Mouse (Mus musculus): ENCODE measurements around the gene March4.

The March4 gene

GRCm38 (mm10) chr1:72530516-72531196 is 6.1 kb downstream of the March4 start:
- no peak for DNase-seq (ENCODE audit: low read depth, low spot score)

DNA sequence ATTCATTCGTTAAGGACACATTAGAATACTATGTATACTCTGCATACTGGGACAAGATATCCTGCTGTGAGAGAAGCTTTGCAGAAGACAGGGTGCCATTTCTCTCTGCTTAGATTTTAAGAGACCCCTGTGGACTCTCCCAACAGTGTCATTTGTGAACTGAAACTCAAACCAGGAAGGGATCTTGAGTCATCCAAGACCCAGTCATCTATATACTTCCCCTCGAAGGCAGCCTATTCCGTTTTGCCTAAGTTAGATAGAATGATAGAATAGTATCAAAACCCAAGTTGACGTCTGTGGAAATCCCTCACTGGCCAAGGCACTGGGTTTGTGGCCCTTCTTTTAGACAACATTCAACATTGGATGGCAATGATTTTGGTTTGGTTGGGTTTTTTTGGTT is 7.5 kb downstream of the March4 start:
- no peak for DNase-seq (ENCODE audit: low read depth, low spot score)

DNA sequence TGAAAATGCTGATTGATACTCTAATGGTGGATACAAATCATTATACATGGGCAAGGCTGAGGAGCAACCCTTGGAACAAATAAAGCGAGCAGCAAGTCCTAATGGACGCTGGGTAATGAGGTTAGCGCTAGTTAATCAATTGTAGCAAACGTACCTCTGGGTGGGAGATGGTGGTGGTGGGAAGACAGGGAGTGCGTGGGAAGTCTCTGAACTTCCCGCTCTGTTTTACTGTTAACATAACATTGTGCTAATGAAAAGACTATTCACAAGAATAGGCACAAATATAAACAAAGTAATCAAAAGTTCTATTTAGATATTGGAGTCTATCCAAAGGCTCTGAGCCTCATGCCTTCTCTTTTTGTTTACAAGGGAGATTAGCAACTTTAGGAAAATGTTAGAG is 13.1 kb downstream of the March4 start:
- DNase-seq (ENCODE audit: low read depth, low spot score) = no peak

DNA sequence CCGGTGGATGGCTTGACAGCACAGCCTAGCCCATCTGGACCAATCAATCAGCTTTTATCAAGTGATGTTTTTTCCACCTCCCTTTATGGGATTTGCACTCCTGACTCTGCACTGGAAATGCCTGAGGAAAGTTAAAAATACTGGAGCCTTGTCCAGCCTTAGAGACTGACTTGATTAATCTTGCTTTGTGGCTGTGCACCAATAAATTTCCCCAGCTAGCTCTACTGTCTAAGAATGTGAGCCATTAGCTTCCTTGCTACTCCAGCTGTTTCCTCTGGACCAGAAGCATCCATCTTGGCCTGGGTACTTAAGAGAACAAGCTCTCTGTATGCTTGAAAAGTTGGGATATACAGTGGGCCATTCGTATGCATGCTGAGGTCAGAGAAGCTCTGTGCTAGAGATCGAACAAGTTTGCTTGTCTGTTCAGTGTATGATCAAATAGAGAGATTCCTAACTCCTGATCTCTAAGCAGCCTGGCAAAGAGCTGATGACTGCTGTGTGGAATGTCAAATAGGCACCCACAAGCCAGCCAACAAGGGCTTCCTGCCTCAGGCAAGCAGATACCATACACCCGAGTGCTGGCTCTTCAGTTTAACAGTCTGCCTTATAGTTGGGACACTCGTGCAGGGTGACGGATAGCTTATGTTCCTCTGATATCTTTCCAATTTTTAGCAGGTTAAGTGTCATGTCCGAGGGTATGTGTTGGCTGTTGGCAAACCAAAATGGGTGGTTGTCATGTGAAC is 25.8 kb downstream of the March4 start:
- no peak for DNase-seq (ENCODE audit: low read depth, low spot score)

DNA sequence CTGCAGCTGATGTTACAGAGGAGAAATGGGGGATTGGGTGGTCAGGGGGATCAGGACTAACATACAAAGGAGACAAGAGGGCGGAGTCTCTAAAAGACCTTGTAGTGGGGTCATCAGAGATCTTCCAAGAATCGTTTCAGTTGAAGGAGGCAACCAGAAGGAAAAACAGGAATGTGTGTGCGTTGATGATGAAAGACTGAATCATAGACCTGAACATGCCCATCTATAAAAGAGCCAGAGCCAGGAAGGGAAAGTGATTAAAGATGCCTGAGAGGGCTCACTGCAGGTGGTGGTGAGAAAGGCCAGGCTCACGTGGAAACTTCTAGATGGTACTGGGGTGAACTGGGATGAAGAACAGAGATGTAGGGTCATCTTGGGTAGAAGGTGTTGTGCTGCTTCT is 27.2 kb downstream of the March4 start:
- no peak for DNase-seq (ENCODE audit: low read depth, low spot score)

- no peak for DNase-seq (ENCODE audit: low read depth, low spot score)
Measured at GRCm38 (mm10) chr1:72507670-72508069, 29.1 kb downstream of the March4 start.

GRCm38 (mm10) chr1:72506202-72506601 is 30.5 kb downstream of the March4 start:
- DNase-seq (ENCODE audit: low read depth, low spot score) = no peak

GRCm38 (mm10) chr1:72497609-72498008 is 39.1 kb downstream of the March4 start:
- DNase-seq (ENCODE audit: low read depth, low spot score) = no peak

DNA sequence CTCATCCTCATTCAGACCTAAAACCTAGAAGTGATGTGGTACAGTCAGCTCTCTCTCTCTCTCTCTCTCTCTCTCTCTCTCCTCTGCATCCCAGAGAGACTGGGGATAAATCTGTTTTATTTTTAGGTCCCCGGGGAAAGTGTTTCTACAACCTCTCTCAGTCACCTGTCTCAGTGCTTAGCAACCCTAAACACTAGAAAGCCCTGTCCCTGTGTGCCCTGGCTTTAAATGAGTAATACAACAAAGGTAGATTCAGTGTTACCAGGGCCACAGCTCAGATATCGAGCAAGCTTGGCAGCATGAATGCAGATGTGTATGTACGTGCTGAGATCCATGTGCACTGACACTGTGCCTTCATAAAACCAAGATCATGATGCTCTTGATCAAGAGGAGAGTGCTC is 43.3 kb downstream of the March4 start:
- DNase-seq (ENCODE audit: low read depth, low spot score) = no peak

GRCm38 (mm10) chr1:72492666-72493065 is 44.1 kb downstream of the March4 start:
- DNase-seq (ENCODE audit: low read depth, low spot score) = no peak

- no peak for DNase-seq (ENCODE audit: low read depth, low spot score)
Measured at GRCm38 (mm10) chr1:72491307-72491706, 45.4 kb downstream of the March4 start.

DNA sequence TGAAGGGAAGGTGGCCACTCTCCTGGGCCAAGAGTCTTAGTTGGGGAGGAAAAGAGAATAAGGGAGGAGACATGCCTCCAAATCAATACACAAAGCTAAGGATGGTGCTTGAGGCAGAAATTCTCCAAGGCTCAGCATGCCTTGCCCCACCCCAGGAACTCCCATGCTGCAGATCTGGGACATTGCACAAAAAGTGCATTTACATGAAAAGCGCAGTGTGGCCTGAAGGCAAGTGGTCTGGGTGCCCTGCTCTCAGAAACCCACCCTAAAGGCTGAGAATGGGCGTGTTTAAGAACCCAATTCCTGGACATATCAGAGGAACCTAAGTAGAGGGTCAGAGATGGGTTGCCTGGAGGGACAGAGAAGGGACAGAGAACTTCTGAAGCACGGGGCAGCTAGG is 45.9 kb downstream of the March4 start:
- DNase-seq (ENCODE audit: low read depth, low spot score) = no peak

GRCm38 (mm10) chr1:72490193-72490592 is 46.5 kb downstream of the March4 start:
- no peak for DNase-seq (ENCODE audit: low read depth, low spot score)

- DNase-seq (ENCODE audit: low read depth, low spot score) = no peak
Measured at GRCm38 (mm10) chr1:72476594-72476993, 60.1 kb downstream of the March4 start.

DNA sequence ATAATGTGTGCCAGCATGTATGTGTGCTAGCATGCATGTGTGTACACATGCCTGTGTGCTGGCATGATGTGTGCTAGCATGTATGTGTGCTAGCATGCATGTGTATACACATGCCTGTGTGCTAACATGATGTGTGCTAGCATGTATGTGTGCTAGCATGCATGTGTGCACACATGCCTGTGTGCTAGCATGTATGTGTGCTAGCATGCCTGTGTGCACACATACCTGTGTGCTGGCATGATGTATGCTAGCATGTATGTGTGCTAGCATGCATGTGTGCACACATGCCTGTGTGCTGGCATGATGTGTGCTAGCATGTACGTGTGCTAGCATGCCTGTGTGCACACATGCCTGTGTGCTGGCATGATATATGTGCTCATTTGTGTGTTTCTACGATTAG is 67.7 kb downstream of the March4 start:
- no peak for DNase-seq (ENCODE audit: low read depth, low spot score)

DNA sequence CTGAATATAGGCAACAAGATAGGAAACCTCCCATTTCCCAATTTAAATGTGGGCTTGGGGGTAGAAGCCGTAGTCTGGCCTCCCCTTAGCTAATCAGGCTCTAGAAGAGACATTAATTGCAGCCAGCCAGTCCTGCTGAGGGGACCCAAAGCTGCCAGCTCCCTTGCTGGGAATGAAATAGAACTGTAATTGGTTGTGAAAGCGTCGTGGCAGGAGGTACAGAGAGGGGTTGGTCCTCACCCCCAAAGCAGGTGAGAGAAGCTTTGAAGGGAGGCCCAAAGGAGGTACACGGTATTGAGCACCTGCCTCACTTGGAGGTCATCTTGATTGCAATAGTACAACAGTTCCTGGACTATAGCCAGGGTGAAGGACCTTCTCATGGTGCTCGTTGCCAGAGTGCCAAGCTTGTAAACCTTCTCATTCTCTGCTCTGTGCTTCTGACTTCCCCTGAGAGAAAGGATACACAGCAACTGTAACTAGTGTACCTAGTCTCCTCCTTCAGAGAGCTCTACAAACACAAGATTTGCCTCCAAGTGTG is 68.2 kb downstream of the March4 start:
- no peak for DNase-seq (ENCODE audit: low read depth, low spot score)

GRCm38 (mm10) chr1:72464926-72465583 is 71.7 kb downstream of the March4 start:
- DNase-seq (ENCODE audit: low read depth, low spot score) = no peak

DNA sequence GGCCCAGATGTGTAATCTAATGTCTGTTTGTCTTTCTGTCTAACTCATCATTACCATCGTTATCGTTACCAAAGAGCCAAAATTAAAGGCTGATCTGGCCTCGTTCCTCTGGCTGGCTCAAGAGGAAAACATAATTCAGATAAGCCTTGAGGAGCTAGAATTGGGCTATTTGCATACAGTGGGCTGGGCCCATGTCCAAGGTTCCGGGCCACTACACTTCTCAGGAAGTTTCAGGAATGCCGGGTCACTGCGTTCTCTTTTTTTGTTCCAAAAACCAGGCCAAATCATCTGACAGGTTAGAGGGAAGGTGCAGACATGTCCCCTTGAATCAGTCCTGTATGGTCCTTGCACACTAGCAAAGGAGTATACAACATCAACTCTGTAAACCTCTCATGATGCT is 74.2 kb downstream of the March4 start:
- DNase-seq (ENCODE audit: low read depth, low spot score) = no peak

DNA sequence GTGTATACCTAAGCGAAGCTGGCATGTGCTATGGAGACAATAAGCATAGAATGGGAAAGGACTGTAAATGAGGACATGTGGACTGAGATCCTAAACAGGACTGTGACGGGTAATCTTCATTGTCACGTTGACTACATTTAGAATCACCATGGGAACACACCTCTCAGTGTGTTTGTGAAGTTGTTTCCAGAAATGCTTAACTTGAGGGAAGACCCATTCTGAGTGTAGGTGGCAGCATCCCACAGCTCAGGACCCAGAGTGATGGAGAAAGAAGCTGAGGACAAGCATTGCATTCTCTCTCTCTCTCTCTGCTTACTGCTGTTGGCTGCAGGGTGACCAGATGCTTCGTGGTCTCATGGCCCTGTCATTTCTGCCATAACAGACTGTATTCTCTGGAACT is 79.1 kb downstream of the March4 start:
- DNase-seq (ENCODE audit: low read depth, low spot score) = no peak

DNA sequence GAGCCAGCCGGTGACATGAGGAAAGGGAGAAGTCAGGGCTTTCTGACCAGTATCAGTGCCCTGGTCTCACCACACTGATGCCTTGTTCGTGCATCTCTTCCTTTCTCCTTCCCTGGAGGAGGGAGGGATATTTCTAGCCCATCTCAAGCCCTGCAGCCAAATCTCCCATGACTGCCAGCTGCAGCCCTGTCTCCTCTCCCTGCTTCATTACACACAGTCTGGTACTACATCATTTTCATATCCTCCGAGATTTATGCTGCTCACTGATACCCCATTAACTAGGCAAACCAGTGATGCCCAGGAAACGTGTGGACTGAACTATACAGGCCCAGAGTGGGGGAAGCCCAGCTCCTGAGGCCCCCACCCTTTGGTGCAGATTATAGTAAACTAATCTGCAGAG is 80.8 kb downstream of the March4 start:
- DNase-seq (ENCODE audit: low read depth, low spot score) = no peak

- DNase-seq (ENCODE audit: low read depth, low spot score) = no peak
Measured at GRCm38 (mm10) chr1:72454733-72455201, 82.0 kb downstream of the March4 start.

DNA sequence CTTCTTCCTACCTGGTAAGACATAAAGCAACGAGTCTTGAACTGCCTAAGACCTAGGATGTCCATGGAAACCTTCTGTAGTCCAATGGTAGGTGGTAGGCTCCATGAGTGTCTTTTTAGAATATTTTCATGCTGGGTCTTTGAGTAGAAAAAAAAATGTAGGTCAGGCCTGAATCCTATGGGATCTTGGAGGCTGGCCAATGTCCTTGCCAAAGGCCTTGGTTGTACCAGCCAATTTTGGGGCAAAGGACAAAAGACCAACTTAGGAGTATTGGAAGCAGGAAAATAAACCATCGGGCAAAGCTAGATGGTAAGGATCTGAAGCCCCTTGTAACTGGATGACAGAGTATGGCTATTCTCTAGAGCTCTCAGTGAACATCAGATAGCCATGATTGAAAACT is 83.9 kb downstream of the March4 start:
- no peak for DNase-seq (ENCODE audit: low read depth, low spot score)

All from retina, adult 2 months (tissue).